Mouse (Mus musculus): Measurements from ENCODE around the gene Vamp2. TPM values are rescaled to one million over a fixed set of nuclear protein-coding genes. Genes with fewer than 3 reads are reported as not detected.

Gene Vamp2
- polyA plus RNA-seq, 1 experiment = 20.9 TPM

GRCm38 (mm10) chr11:69075764-69076479, 12.4 kb upstream of the Vamp2 start:
- Histone ChIP-seq H3K27me3 (ENCODE audit: control insufficient read depth, insufficient read depth, insufficient read length) (no peaks in the 10 kb centered on the region), H3K36me3 (ENCODE audit: control insufficient read depth, insufficient read depth) (no peaks in the 10 kb centered on the region), H3K4me3 (ENCODE audit: insufficient read depth, poor library complexity, severe bottlenecking) (no peak overlapping the region), H3K79me2 (ENCODE audit: control insufficient read depth, insufficient read depth) (no peaks in the 10 kb centered on the region), H3K79me3 (ENCODE audit: low read depth) (no peaks in the 10 kb centered on the region), H3ac (ENCODE audit: control insufficient read depth, insufficient read length, low read depth) (no peak overlapping the region)
- TF ChIP-seq CEBPB (IDR thresholded peaks at IDR 0.05; ENCODE audit: low read depth) (no peak), MYOG (IDR thresholded peaks at IDR 0.05; ENCODE audit: control insufficient read depth, extremely low read depth, insufficient read length) (no peak), MYOD1 (IDR thresholded peaks at IDR 0.05; ENCODE audit: control insufficient read depth, insufficient read length, low read depth) (no peak), MAX (IDR thresholded peaks at IDR 0.05) (no peak), USF1 (IDR thresholded peaks at IDR 0.05; ENCODE audit: low read depth) (no peak), CTCF (IDR thresholded peaks at IDR 0.05; ENCODE audit: control insufficient read depth, insufficient read depth, insufficient read length) (no peak), FOSL1 (IDR thresholded peaks at IDR 0.05; ENCODE audit: insufficient read depth, low read length, poor library complexity, severe bottlenecking) (no peak)

GRCm38 (mm10) chr11:69076572-69076971, 11.7 kb upstream of the Vamp2 start:
- Histone ChIP-seq H3ac (ENCODE audit: control insufficient read depth, insufficient read length, low read depth) (no peak overlapping the region), H3K79me3 (ENCODE audit: low read depth) (no peaks in the 10 kb centered on the region), H3K36me3 (ENCODE audit: control insufficient read depth, insufficient read depth) (no peaks in the 10 kb centered on the region), H3K4me3 (ENCODE audit: insufficient read depth, poor library complexity, severe bottlenecking) (no peak overlapping the region), H3K79me2 (ENCODE audit: control insufficient read depth, insufficient read depth) (no peaks in the 10 kb centered on the region), H3K27me3 (ENCODE audit: control insufficient read depth, insufficient read depth, insufficient read length) (no peaks in the 10 kb centered on the region)
- no peak for TF ChIP-seq MYOG (IDR thresholded peaks at IDR 0.05; ENCODE audit: control insufficient read depth, extremely low read depth, insufficient read length)
- TF ChIP-seq CTCF (IDR thresholded peaks at IDR 0.05; ENCODE audit: control insufficient read depth, insufficient read depth, insufficient read length) = no peak
- no peak for TF ChIP-seq FOSL1 (IDR thresholded peaks at IDR 0.05; ENCODE audit: insufficient read depth, low read length, poor library complexity, severe bottlenecking)
- TF ChIP-seq USF1 (IDR thresholded peaks at IDR 0.05; ENCODE audit: low read depth) = no peak
- no peak for TF ChIP-seq CEBPB (IDR thresholded peaks at IDR 0.05; ENCODE audit: low read depth)
- no peak for TF ChIP-seq MYOD1 (IDR thresholded peaks at IDR 0.05; ENCODE audit: control insufficient read depth, insufficient read length, low read depth)
- no peak for TF ChIP-seq MAX (IDR thresholded peaks at IDR 0.05)

GRCm38 (mm10) chr11:69077316-69077715, 11.0 kb upstream of the Vamp2 start:
- TF ChIP-seq MAX (IDR thresholded peaks at IDR 0.05) (no peak), MYOD1 (IDR thresholded peaks at IDR 0.05; ENCODE audit: control insufficient read depth, insufficient read length, low read depth) (no peak), CEBPB (IDR thresholded peaks at IDR 0.05; ENCODE audit: low read depth) (no peak), CTCF (IDR thresholded peaks at IDR 0.05; ENCODE audit: control insufficient read depth, insufficient read depth, insufficient read length) (no peak), FOSL1 (IDR thresholded peaks at IDR 0.05; ENCODE audit: insufficient read depth, low read length, poor library complexity, severe bottlenecking) (no peak), MYOG (IDR thresholded peaks at IDR 0.05; ENCODE audit: control insufficient read depth, extremely low read depth, insufficient read length) (no peak), USF1 (IDR thresholded peaks at IDR 0.05; ENCODE audit: low read depth) (no peak)
- Histone ChIP-seq H3K4me3 (ENCODE audit: insufficient read depth, poor library complexity, severe bottlenecking) (no peak overlapping the region), H3K79me2 (ENCODE audit: control insufficient read depth, insufficient read depth) (no peaks in the 10 kb centered on the region), H3K27me3 (ENCODE audit: control insufficient read depth, insufficient read depth, insufficient read length) (no peaks in the 10 kb centered on the region), H3ac (ENCODE audit: control insufficient read depth, insufficient read length, low read depth) (no peak overlapping the region), H3K36me3 (ENCODE audit: control insufficient read depth, insufficient read depth) (no peaks in the 10 kb centered on the region), H3K79me3 (ENCODE audit: low read depth) (no peaks in the 10 kb centered on the region)

GRCm38 (mm10) chr11:69078041-69078440, 10.2 kb upstream of the Vamp2 start:
- Histone ChIP-seq H3K4me3 (ENCODE audit: insufficient read depth, poor library complexity, severe bottlenecking) (no peak overlapping the region), H3K79me2 (ENCODE audit: control insufficient read depth, insufficient read depth) (no peaks in the 10 kb centered on the region), H3K36me3 (ENCODE audit: control insufficient read depth, insufficient read depth) (no peaks in the 10 kb centered on the region), H3ac (ENCODE audit: control insufficient read depth, insufficient read length, low read depth) (no peak overlapping the region), H3K79me3 (ENCODE audit: low read depth) (no peaks in the 10 kb centered on the region), H3K27me3 (ENCODE audit: control insufficient read depth, insufficient read depth, insufficient read length) (no peaks in the 10 kb centered on the region)
- TF ChIP-seq FOSL1 (IDR thresholded peaks at IDR 0.05; ENCODE audit: insufficient read depth, low read length, poor library complexity, severe bottlenecking) (no peak), CTCF (IDR thresholded peaks at IDR 0.05; ENCODE audit: control insufficient read depth, insufficient read depth, insufficient read length) (no peak), MYOG (IDR thresholded peaks at IDR 0.05; ENCODE audit: control insufficient read depth, extremely low read depth, insufficient read length) (no peak), MAX (IDR thresholded peaks at IDR 0.05) (no peak), CEBPB (IDR thresholded peaks at IDR 0.05; ENCODE audit: low read depth) (no peak), USF1 (IDR thresholded peaks at IDR 0.05; ENCODE audit: low read depth) (no peak), MYOD1 (IDR thresholded peaks at IDR 0.05; ENCODE audit: control insufficient read depth, insufficient read length, low read depth) (no peak)

DNA sequence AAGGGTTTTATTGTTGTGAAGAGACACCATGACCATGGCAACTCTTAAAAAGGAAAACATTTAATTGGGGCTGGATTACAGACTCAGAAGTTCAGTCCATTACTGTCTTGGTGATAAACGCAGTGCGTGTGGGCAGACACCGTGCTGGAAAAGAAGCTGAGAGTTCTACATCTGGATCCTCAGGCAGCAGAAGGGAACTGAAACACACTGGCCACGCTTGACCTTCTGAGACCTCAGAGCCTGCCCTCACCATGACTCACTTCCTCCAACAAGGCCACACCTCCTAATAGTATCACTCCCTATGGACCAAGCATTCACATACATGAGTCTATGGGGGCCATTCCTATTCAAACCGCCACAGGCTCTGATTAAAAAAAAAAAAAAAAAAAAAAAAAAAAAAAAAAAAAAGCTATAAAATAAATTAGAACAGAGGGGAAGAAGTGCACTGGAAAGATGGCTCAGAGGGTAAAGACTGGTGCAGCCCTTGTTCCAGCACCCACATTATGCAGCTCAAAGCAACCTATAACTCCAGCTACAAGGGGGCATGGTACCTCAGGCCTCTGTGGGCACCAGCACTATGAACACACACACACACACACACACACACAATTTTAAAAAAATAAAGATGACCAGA, 9.4 kb upstream of the Vamp2 start:
- Histone ChIP-seq H3K79me2 (ENCODE audit: control insufficient read depth, insufficient read depth) (no peaks in the 10 kb centered on the region), H3K27me3 (ENCODE audit: control insufficient read depth, insufficient read depth, insufficient read length) (no peaks in the 10 kb centered on the region), H3ac (ENCODE audit: control insufficient read depth, insufficient read length, low read depth) (no peak overlapping the region), H3K4me3 (ENCODE audit: insufficient read depth, poor library complexity, severe bottlenecking) (no peak overlapping the region), H3K79me3 (ENCODE audit: low read depth) (no peaks in the 10 kb centered on the region), H3K36me3 (ENCODE audit: control insufficient read depth, insufficient read depth) (no peaks in the 10 kb centered on the region)
- no peak for TF ChIP-seq MYOD1 (IDR thresholded peaks at IDR 0.05; ENCODE audit: control insufficient read depth, insufficient read length, low read depth)
- TF ChIP-seq CEBPB (IDR thresholded peaks at IDR 0.05; ENCODE audit: low read depth) = no peak
- no peak for TF ChIP-seq MYOG (IDR thresholded peaks at IDR 0.05; ENCODE audit: control insufficient read depth, extremely low read depth, insufficient read length)
- peak; percentile 66 for TF ChIP-seq MAX (IDR thresholded peaks at IDR 0.05)
- TF ChIP-seq USF1 (IDR thresholded peaks at IDR 0.05; ENCODE audit: low read depth) = no peak
- TF ChIP-seq FOSL1 (IDR thresholded peaks at IDR 0.05; ENCODE audit: insufficient read depth, low read length, poor library complexity, severe bottlenecking) = peak; percentile 36
- no peak for TF ChIP-seq CTCF (IDR thresholded peaks at IDR 0.05; ENCODE audit: control insufficient read depth, insufficient read depth, insufficient read length)

Measured in C2C12 (cell line).